Mouse (Mus musculus) liver, adult 2 months (tissue): ENCODE data around the gene Arpc2.

ENCODE experiments used
- CTCF ChIP-seq: fragments of 200-500 bp; IDR thresholded peaks from 2 replicates; pipeline ENCODE4 v1.5.1; 2011; ENCODE audit warnings: low read depth, low read length, control low read depth
- POLR2A ChIP-seq: fragments of 200-500 bp; IDR thresholded peaks from 2 replicates; pipeline ENCODE4 v1.6.1; 2011; ENCODE audit warnings: low read length, control low read depth; ENCODE audit not compliant: insufficient read depth; ENCODE audit errors: extremely low read depth

DNA sequence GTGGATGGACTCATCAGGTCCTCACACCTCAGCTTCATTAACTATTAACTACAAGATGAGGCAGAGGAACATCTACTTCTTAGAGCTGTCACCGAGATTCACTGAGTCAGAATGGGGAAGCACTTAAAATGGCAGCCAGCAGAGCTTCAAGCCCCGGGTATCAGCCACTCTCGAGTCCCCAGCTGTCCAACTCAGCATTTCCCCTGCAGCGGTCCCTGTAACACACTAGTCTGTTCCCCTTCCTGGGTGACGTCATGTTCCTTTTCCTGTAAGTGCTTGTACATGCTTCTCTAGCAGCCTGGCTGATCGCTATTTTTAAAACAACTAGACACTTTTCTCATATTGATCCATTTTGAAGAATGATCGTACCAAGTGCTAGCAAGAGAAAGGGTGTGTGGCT is 8.6 kb upstream of the Arpc2 start:
- TF ChIP-seq CTCF (no peak), POLR2A (no peak)
